Mouse (Mus musculus) brain, adult 2 months (tissue): ENCODE measurements around the gene Kif14.

ENCODE experiments used
- DNase-seq: peaks from one replicate; pipeline ENCODE4 v3.0.0; 2011; ENCODE audit warnings: low read depth, low spot score

The Kif14 gene

DNA sequence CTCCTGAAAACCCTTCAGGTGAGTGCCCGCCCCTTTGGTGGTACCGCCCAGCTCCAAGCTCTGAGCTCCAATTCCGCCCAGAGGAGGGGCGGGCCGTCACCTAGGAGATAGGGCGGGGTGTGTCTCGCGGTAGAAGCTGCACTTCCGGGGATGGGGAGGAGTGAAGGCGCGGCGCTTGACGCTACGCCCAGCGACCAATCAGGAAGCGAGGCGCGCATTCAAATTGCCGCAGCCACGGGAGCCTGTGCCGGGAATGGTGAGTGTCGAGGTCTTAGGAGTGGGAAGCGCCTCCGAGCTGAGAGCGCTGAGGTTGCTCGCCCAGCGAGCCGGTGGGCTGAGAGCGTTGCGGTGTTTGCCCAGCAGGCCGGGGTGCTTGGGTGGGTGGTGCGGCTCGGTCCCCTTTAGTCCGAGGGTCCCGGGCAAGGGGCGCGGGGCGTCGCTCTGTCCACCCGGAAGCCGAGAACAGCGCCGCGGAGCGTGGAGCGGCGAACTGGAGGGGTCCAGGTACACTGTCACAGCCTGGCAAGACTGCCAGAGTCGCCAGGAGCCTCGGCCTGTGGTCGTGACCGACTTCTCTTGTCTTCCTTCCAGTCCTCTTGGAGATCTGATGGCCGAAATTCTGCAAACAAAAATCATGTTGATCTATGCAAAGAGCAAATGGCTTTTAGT is at the start of gene Kif14:
Gene Kif14, plus strand, starts transcription at position 201 of the 669 bp plus-strand sequence.
- DNase-seq: peak; percentile 96

GRCm38 (mm10) chr1:136418393-136418792 is 47.8 kb upstream of the Kif14 start:
- DNase-seq: peak; percentile 77

GRCm38 (mm10) chr1:136427166-136427969 is 38.8 kb upstream of the Kif14 start:
- no peak for DNase-seq

DNA sequence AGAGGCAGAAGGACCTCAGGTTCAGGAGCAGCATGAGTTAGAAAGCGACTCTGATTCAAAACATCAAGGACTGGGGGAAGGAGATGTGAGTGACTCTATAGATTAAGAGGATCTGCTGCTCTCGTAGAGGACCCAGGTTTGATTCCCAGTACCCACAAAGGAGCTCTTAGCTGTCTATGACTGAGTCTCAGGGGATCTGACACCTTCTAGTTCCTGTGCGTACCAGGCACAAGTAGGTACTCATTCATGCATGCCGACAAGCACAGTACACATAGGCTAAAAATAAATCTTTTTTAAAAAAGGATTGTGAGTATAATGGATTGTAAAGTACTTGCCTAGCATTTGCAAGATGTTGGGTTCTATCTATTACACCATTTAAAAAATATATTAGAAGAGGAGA is 37.2 kb upstream of the Kif14 start:
- no peak for DNase-seq

GRCm38 (mm10) chr1:136430126-136430818 is 35.9 kb upstream of the Kif14 start:
- peak; percentile 54 for DNase-seq

- DNase-seq: no peak
Measured at GRCm38 (mm10) chr1:136440741-136441140, 25.4 kb upstream of the Kif14 start.

DNA sequence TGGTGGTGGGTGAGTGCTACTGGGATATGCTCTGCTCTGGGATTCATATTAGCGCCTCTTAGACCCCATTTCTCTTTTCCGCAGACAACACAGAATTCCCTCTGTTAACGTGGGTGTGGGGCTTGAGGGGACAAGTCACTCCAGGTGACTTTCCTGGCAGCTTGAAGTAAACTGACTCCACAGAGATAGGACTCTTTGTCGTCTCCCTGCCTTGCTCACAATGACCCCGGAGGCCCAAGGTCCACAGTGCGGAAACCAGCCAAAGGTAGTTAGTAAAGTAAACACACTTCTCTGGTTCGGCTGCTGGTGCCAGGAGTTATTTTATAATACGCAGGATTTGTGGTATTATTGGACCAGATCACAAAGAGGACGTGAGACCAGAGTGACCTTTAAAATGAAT is 23.3 kb upstream of the Kif14 start:
- DNase-seq: no peak

DNA sequence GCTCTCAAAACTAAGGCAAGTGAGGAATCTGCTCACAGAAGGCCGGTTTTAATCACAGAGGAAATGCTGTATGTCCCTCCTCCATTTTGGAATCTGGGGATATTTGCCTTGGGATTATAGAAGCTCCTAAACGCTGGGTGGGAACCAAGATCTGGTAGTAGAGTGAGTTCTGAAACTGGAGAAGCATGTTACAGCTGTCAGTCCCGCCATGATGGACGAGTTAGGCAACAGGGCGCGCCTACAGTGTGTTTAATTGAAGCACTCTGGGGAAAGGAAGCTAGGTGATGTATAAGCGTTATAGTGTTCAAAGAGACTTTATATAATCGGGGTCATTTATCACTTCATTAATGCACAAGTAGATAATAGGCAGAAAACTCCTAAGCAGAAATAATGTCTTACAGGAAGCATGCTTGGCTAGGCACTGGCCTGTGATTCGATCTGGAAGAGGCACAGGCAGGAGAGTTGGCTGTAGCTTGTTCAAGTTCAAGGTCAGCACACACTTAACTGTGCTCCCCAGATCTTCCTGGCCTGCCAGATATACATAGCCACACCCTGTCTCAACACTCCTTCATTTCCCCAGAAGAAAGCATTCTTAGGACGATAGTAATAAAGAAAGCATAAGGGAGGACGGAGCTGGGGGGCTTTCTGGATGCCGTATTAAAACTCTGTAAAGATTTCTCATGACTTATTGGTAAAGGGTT is 21.4 kb upstream of the Kif14 start:
- DNase-seq: no peak

GRCm38 (mm10) chr1:136446933-136447332 is 19.2 kb upstream of the Kif14 start:
- DNase-seq: no peak

DNA sequence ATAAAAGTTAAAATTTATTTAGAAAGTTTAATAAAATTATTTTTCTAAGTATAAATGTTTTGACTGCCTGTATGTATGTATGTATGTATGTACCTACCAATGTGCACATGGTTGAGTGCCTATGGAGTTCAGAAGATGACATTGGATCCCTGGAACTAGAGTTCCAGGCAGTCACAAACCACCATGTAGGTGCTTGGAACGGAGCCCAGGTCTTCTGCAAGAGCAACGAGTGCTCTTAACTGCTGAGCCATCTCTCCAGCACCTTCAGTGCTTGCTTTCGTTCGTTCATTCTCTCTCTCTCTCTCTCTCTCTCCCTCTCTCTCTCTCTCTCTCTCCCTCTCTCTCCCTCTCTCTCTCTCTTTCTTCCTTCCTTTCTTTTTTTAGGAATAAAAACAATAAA is 18.8 kb upstream of the Kif14 start:
- no peak for DNase-seq

- no peak for DNase-seq
Measured at GRCm38 (mm10) chr1:136449541-136449940, 16.6 kb upstream of the Kif14 start.

DNA sequence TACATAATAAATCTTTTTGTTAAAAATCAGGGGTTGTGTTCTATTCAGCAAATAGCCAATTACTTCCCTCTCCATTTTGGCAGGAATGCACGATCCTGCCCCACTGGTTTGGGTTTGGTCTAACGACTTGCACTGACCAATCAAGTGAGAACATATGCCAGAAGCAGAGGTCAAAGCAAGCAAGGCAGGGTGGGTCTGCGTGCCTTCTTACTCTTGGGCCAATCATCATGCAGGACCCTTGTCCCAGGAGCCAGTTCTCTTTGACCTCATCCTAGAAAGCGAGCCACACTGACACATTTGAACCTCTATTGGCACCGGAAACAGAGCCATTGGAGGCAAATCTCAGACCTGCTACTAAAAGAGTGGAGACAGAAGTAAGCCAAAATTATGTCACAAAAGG is 15.9 kb upstream of the Kif14 start:
- no peak for DNase-seq

- no peak for DNase-seq
Measured at GRCm38 (mm10) chr1:136452421-136452820, 13.7 kb upstream of the Kif14 start.

DNA sequence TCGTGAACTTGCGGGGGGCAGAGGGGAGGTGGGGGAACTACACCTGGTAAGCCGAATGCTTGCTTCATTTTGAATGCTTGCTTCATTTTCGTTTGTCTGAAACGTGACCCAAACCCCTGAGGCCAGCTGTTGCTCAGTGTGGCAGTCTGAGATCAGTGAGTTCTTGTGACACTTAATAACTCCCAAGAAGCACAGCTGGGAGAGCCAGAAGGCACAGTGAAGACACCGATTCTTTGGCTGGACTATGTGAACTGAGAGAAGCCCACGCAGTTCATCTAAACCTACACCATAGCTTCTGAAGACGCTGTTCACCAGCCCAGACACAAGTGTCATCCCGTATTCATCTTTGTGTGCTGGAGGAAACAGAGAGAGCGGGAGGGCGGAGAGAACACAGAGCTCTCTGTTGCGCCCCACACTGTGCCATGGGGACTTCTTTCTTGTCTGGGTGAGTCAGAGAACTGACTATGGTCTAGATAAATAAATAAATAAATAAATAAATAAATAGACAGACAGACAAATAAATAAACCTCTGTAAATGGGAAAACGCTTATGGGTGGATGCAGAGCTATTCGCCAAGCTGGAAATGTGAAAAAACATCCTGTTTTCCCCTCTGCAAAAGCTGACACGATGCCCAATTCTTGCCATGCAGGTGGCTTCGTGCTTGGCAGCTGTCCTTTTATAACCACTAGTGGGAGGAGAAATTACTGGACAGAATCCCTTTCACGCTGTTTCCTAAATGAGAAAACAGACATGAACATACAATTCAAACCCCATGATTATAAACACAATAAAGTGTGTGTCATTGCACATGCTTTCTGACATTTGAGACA is 10.2 kb upstream of the Kif14 start:
- DNase-seq: peak; percentile 65

GRCm38 (mm10) chr1:136456741-136457140 is 9.4 kb upstream of the Kif14 start:
- no peak for DNase-seq

DNA sequence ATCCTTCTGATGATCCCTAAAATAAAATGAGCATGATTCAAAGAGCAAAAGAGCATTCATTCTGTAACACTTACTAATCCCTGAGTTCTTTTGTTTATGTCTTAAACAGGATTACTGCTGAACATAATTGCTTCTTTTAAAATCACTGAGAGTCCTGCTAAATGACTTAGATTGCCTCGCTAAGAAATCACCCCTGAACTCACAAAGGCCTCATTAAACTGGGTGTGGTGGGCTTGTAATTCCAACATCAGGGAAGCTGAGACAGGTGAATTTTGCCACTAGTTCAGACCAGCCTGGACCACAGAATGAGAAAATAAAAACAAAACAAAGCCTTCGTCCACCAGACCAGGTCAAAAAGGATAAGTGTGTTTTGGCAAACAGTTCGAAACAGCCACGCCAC is 8.7 kb upstream of the Kif14 start:
- DNase-seq: no peak

DNA sequence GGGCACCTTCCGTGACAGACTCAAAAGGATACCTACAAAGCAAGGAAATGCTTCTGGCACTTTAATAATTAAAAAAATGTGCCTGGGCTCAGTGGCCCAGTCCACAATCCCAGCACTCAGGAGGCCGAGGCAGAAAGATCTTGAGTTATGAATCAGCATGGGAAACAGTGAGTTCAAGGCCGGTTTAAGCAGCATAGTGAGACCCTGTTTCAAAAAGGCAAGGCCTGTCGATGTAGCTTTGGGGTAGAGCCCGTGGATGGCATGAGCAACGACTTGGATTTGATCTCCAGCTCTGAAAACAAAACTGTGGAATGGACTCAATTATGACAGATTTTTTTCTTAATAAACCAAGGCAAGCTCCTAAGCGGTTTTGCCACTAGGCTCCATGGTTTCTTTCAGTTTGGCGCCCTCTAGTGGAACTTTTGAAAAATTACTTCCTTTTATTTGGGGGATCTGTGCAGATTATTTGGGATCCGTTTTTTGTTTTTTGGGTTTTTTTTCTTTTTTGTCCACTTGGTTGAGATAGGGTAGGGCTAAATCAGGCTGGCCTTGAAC is 7.4 kb upstream of the Kif14 start:
- DNase-seq: peak; percentile 87

DNA sequence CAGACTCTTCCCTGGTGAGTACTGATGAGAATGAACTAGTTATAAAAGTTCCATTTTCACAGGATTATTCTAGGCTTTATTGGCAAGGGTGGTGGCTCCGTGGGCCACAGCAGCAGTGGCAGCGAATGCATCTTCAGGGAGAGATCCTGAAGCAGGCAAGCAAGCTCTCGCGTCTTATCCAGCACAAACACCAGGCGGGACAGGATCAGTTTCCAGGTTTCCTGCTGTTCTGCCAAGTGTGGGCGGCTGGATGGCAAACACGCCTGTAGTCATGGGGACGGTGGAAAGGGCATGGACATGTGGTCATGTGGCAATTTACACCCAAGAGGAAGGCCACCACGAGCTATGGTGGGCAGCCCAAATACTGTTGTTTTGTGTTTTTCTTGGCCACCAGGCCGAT is 3.7 kb upstream of the Kif14 start:
- DNase-seq: peak; percentile 66

- peak; percentile 10 for DNase-seq
Measured at GRCm38 (mm10) chr1:136465168-136465567, 975 bp upstream of the Kif14 start.

DNA sequence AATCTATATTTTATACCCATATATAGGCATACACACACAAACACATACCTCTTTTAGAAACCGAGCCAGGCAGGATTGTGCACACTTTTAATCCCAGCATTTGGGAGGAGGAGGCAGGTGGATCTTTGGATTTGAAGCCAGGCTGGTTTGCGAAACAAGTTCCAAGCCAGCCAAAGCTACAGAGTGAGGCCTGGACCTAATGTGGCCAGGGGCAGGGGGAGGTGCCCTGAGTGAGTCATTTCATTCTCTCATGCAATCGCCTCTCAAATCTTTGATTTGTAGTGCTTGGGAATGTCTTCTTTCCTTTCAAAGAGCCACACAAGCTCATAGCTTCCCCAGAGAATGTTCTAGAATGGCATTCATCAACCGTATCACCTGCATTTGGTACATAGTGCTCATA is 3.3 kb downstream of the Kif14 start:
- DNase-seq: no peak

GRCm38 (mm10) chr1:136470471-136470870 is 4.3 kb downstream of the Kif14 start:
- peak; percentile 73 for DNase-seq
